Mouse (Mus musculus) heart, postnatal 0 days (tissue): Measurements from ENCODE around the gene Fosl1. TPM values are rescaled to one million over a fixed set of nuclear protein-coding genes. Genes with fewer than 3 reads are reported as not detected.

Experiments used
- ATAC-seq: fragments of 200-750 bp; cut with Nextera tagmentation; 2 replicates; pipeline ENCODE4 v1.8.0; 2017; ENCODE audit warnings: low read depth, moderate number of reproducible peaks, moderate library complexity; ENCODE audit not compliant: insufficient read depth
- DNase-seq: peaks from one replicate; pipeline ENCODE4 v3.0.0-alpha.2; 2016; ENCODE audit warnings: low spot score
- H3K27ac ChIP-seq: fragments of 300-500 bp; sonication (generic); 2 replicates; pipeline ENCODE4 v1.5.1; 2014; ENCODE audit warnings: low read depth, mild to moderate bottlenecking
- H3K27me3 ChIP-seq: fragments of 300-500 bp; sonication (generic); 2 replicates; pipeline ENCODE4 v1.6.1; 2014; ENCODE audit warnings: low read length, mixed read lengths; ENCODE audit not compliant: control insufficient read depth, insufficient read depth
- H3K36me3 ChIP-seq: fragments of 300-500 bp; sonication (generic); replicated peaks from 2 replicates; pipeline ENCODE4 v1.6.1; 2014; ENCODE audit warnings: low read length, mixed read lengths; ENCODE audit not compliant: control insufficient read depth, insufficient read depth
- H3K4me1 ChIP-seq: fragments of 300-500 bp; sonication (generic); 2 replicates; pipeline ENCODE4 v1.6.1; 2014; ENCODE audit warnings: antibody characterized with exemption; ENCODE audit not compliant: control insufficient read depth, insufficient read depth
- H3K4me2 ChIP-seq: fragments of 300-500 bp; sonication (generic); 2 replicates; pipeline ENCODE4 v1.6.1; 2014; ENCODE audit warnings: low read depth, mild to moderate bottlenecking, low read length, moderate library complexity
- H3K4me3 ChIP-seq: fragments of 300-500 bp; sonication (generic); 2 replicates; pipeline ENCODE4 v1.5.1; 2014; ENCODE audit warnings: low read depth, low read length
- H3K9ac ChIP-seq: fragments of 300-500 bp; sonication (generic); replicated peaks from 2 replicates; pipeline ENCODE4 v1.6.1; 2014; ENCODE audit warnings: low read depth, low read length, mixed read lengths
- H3K9me3 ChIP-seq: fragments of 300-500 bp; sonication (generic); replicated peaks from 2 replicates; pipeline ENCODE4 v1.6.1; 2016; ENCODE audit warnings: low read length; ENCODE audit not compliant: control insufficient read depth
- CTCF ChIP-seq: IDR thresholded peaks from 2 replicates; pipeline ENCODE4 v1.5.1; 2016; ENCODE audit warnings: antibody characterized with exemption, control low read depth, low read depth
- EP300 ChIP-seq: IDR thresholded peaks from 2 replicates; pipeline ENCODE4 v1.6.1; 2016; ENCODE audit warnings: antibody characterized with exemption, low read depth
- WGBS: fragments of 180-500 bp; shearing (Covaris S2); extraction: QIAGEN DNeasy Blood & Tissue Kit; methylation state at CpG from one replicate; pipeline ENCODE4 v1.1.7; 2014; 5-methylcytosine and 5-hydroxymethylcytosine counted together
- polyA plus RNA-seq: library from polyadenylated mRNA; unstranded; fragments of >200 nt; fragmentation: Nextera tagmentation; extraction: Ambion mirVana; gene quantifications from 2 replicates; pipeline ENCODE4 v1.2.1, GENCODE M21; 2015
- total RNA-seq: library from RNA; depleted of rRNA; stranded (reverse); fragments of >200 nt; gene quantifications from 2 replicates; pipeline ENCODE4 v1.2.3, GENCODE M21; 2014; ENCODE audit warnings: low replicate concordance

Fosl1 gene
- total and polyA plus RNA-seq, 2 experiments from 2014 or later = 0.12 TPM; not detected in 1

DNA sequence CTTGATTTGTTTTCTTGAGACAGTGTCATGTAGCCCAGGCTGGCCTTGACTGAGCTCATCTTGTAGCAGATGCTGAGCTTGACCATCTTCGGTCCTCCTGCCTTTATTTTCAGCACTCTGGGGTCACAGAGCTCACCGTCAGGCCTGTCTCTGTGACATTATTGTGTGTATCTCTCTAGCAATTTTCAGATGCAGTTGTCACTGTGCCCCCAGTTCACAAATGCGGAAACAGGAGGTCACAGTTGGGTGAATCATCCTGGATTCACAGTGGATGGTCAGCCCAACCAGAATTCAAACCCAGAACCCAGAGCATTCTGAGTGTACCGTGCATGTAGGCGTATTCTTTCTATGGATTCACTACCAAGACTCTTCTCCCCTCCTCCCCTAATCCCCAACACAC lies 1.6 kb upstream of the Fosl1 start:
- no peaks in the 10 kb centered on the region for H3K36me3 ChIP-seq
- DNase-seq (no peak), ATAC-seq (no peak)
- no peak overlapping the region for H3K9ac ChIP-seq
- H3K4me1 ChIP-seq = peaks cover 16% of the 10 kb centered on the region; the same call in 1 of the 2 replicates
- no peaks in the 10 kb centered on the region for H3K9me3 ChIP-seq
- H3K4me3 ChIP-seq = no peak overlapping the region
- TF ChIP-seq EP300 = no peak
- no peak for TF ChIP-seq CTCF
- H3K27me3 ChIP-seq = peaks cover 32% of the 10 kb centered on the region
- H3K27ac ChIP-seq = no peak overlapping the region
- H3K4me2 ChIP-seq = no peak overlapping the region
- 91% methylated on average over 5 of the region's 5 CpGs for WGBS

DNA sequence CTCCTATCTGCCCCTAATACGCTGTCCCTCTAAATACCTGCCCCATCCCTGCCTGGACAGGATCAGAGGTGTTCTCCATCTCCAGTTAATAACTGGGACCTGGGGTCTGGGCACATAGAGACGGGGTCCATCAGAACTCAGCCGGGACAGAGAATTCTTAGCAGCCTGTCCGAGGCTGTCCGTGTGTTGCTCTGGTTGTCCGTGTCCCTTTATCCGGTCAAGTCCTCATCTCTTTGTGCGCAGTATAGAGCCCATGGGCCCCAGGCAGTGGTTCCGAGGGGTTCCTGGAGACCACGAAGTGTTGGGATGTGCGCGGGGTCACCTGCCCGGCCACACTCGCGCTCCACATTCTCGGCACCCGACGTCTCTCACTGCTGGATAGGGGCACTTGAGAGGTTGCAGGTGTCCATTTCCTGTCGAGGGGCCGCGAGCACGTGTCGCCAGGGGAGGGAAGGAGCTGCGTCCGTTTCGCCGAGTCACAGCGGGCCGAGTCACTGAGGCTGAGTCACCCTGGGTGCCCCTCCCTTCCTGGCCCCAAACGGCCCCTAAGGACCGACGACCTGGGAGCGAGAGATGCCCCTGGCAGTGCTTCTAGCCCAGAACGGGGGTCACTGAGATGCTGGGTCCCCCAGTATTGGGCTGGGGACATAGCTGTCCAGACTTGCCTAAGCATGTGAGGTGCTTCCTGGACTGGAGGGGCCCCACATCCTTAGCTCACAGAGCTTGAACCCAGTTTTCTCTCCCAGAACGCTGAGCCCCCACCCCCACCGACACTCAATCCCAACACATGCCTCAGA lies 1.2 kb downstream of the Fosl1 start:
- Histone ChIP-seq H3K4me3 (peak overlapping the region; percentile 55), H3K27me3 (peaks cover 32% of the 10 kb centered on the region), H3K4me1 (peaks cover 16% of the 10 kb centered on the region; the same call in 1 of the 2 replicates), H3K9ac (no peak overlapping the region), H3K4me2 (peak overlapping the region; percentile 95), H3K36me3 (peaks cover under 1% of the 10 kb centered on the region; the same call in 1 of the 2 replicates), H3K9me3 (no peaks in the 10 kb centered on the region), H3K27ac (no peak overlapping the region)
- ATAC-seq = no peak
- WGBS = 4% methylated on average over 36 of the region's 36 CpGs
- DNase-seq = no peak
- no peak for TF ChIP-seq EP300
- TF ChIP-seq CTCF = no peak

DNA sequence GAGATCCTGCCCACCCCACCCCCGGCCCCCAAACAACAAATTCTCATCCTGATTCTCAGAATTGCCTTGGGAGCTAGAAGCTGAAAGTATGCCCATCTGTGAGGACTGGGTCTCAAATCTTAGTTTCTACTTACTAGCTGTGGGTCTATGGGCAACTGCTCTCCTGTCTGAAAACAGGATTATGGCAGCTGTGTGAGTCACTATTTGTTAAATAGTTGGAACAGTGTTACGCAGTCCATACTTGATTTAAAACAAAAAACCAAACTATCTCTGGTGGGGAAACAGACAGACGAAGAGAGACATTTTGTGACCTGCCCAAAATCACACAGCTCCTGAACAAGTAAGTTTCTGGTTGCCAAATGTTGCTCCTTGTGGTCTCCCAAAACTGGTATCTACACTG lies 2.3 kb downstream of the Fosl1 start:
- Histone ChIP-seq H3K4me1 (peaks cover 16% of the 10 kb centered on the region; the same call in 1 of the 2 replicates), H3K4me3 (no peak overlapping the region), H3K9ac (no peak overlapping the region), H3K4me2 (no peak overlapping the region), H3K27me3 (peaks cover 32% of the 10 kb centered on the region), H3K27ac (no peak overlapping the region), H3K9me3 (no peaks in the 10 kb centered on the region), H3K36me3 (peaks cover 11% of the 10 kb centered on the region)
- TF ChIP-seq CTCF (no peak), EP300 (no peak)
- DNase-seq (no peak), ATAC-seq (no peak)
- 72% methylated on average over 3 of the region's 3 CpGs for WGBS

DNA sequence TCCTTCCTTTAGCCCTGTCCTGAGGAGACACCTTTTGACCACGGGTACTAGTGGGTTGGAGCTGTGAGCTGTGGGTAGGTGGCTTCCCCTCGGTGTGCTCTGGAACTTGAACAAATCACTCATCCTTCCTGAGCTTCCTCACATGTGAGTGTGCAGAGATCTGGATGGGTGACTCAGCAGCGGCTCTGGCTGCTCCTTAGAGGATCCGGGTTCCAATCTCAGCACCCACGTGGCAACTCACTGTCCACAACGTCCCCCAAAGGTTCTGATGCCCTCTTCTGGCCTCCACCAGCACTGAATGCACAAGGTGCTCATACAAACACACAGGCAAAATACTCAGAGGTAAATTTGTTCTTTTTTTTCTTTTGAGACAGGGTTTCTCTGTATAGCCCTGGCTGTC lies 4.4 kb downstream of the Fosl1 start:
- no peak overlapping the region for H3K27ac ChIP-seq
- no peak overlapping the region for H3K4me2 ChIP-seq
- no peak for TF ChIP-seq CTCF
- TF ChIP-seq EP300 = no peak
- 71% methylated on average over 6 of the region's 6 CpGs for WGBS
- peaks cover 29% of the 10 kb centered on the region for H3K4me1 ChIP-seq
- H3K4me3 ChIP-seq = no peak overlapping the region
- H3K27me3 ChIP-seq = peaks cover 29% of the 10 kb centered on the region
- no peak overlapping the region for H3K9ac ChIP-seq
- ATAC-seq (no peak), DNase-seq (no peak)
- H3K36me3 ChIP-seq = peaks cover 12% of the 10 kb centered on the region
- H3K9me3 ChIP-seq = no peaks in the 10 kb centered on the region

DNA sequence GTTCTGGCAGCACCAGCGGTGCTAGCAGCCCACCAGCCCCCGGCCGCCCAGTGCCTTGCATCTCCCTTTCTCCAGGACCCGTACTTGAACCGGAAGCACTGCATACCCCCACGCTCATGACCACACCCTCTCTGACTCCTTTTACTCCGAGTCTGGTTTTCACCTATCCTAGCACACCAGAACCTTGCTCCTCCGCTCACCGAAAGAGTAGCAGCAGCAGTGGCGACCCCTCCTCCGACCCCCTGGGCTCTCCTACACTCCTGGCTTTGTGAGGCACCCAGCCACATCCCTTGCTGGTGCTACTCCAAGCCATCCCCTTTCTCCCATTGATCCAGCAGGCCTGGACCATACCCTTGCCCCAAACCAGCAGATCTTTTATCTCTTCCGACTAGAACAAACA lies 7.7 kb downstream of the Fosl1 start:
- WGBS = 67% methylated on average over 12 of the region's 12 CpGs
- TF ChIP-seq CTCF = no peak
- TF ChIP-seq EP300 = no peak
- Histone ChIP-seq H3K27ac (peak overlapping the region; percentile 61; the same call in 1 of the 2 replicates), H3K27me3 (0 out of 2 replicates have a peak, but pooled peaks cover 1% of the 10 kb centered on the region), H3K36me3 (peaks cover 12% of the 10 kb centered on the region), H3K4me3 (peak overlapping the region; percentile 75), H3K9me3 (no peaks in the 10 kb centered on the region), H3K4me1 (peaks cover 24% of the 10 kb centered on the region), H3K9ac (peak overlapping the region; percentile 7; the same call in 1 of the 2 replicates), H3K4me2 (peak overlapping the region; percentile 99)
- ATAC-seq (no peak), DNase-seq (no peak)
